Mouse (Mus musculus): ENCODE results near the gene Slc23a2.

DNA sequence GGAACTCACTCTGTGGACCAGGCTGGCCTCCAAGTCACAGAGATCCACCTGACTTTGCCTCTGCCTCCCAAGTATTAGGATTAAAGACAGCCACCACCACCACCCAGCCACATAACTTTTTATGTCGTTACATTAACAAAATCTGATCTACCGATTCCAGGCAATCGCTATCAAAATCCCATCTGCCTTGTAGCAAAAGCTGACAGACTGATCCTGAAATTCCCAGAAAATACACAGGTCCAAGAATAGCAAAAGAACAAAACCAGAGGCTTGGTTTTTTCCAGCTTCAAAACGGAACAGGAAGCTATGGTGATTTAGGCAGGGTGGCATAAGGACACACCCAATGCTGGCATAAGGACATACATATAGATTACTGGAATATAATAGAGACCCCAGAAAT lies 10.2 kb downstream of the Slc23a2 start:
- no peak for TF ChIP-seq POLR2A (IDR thresholded peaks at IDR 0.05; ENCODE audit: low read depth, low read length)
- TF ChIP-seq CTCF (IDR thresholded peaks at IDR 0.05; ENCODE audit: borderline replicate concordance, insufficient read depth, low read length) = no peak

Measured in embryonic fibroblast, embryonic 13.5 days (primary cell).